Mouse (Mus musculus) activated CD4-positive, CD25-positive, alpha-beta regulatory T cell, adult 4 months (primary cell): ENCODE results near the gene Sertad2. TPM values are rescaled to one million over a fixed set of nuclear protein-coding genes. Genes with fewer than 3 reads are reported as not detected.

Source experiments
- ATAC-seq: one replicate; pipeline ENCODE4 v1.8.0; 2017
- polyA plus RNA-seq, 2 experiments: library from polyadenylated mRNA; unstranded; fragments of 100-300 nt; shearing (Covaris generic); gene quantifications; one replicate each; pipeline ENCODE4 v1.2.1; 2017

Sertad2 gene
- polyA plus RNA-seq, 2 experiments from 2014 or later, result 12.1 to 12.2 TPM

- no peak for ATAC-seq
These were observed 6.4 kb downstream of the Sertad2 start for GRCm38 (mm10) chr11:20549481-20549880.

GRCm38 (mm10) chr11:20550196-20550595 lies 7.1 kb downstream of the Sertad2 start:
- no peak for ATAC-seq

GRCm38 (mm10) chr11:20552059-20552458 lies 9.0 kb downstream of the Sertad2 start:
- ATAC-seq, result no peak

DNA sequence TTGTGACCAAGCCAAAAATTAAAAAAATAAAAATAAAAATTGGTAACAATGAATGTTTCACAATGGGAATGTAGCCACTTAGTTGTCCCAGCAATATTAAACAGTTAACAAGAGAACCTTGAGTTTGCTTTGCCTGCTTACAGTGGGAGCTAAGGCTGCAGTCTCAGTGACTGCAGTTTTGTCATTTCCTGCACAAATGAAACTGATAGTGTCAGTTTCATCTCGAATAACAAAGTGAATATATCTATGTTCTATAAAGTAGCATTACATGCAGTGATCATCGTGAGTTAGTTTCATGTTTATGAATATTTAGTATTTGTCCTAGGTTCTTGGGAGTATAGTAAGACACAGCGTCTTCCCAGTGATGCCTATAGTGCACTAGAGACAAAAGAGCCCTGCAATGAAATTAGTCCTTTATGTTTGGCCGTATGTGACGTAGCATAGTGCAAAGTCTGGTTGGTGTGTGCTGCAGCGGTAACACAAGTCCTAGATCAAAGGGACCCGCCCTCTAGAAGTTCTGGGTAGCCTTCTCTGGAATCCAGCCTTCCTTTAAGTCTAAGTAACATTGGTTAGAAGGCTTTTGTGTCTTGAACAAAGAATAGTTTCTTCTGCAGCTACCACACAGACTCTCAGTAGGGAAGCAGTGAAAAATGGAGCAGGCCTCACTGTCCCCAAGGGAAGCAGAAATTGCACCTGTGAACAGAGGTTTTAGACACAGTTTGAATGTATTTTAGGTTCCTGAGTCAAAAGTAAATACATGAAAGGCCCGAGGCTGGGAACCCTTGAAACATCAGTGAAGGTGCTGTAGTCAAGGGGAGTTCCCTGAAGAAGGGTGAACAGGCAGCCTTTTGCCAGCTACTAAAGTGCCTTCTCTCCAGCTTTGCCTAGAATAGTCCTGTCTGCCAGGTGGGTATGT lies 10.0 kb downstream of the Sertad2 start:
- ATAC-seq, result peak; percentile 89

GRCm38 (mm10) chr11:20555651-20556050 lies 12.6 kb downstream of the Sertad2 start:
- no peak for ATAC-seq

- no peak for ATAC-seq
These were observed 13.3 kb downstream of the Sertad2 start for GRCm38 (mm10) chr11:20556163-20556911.

DNA sequence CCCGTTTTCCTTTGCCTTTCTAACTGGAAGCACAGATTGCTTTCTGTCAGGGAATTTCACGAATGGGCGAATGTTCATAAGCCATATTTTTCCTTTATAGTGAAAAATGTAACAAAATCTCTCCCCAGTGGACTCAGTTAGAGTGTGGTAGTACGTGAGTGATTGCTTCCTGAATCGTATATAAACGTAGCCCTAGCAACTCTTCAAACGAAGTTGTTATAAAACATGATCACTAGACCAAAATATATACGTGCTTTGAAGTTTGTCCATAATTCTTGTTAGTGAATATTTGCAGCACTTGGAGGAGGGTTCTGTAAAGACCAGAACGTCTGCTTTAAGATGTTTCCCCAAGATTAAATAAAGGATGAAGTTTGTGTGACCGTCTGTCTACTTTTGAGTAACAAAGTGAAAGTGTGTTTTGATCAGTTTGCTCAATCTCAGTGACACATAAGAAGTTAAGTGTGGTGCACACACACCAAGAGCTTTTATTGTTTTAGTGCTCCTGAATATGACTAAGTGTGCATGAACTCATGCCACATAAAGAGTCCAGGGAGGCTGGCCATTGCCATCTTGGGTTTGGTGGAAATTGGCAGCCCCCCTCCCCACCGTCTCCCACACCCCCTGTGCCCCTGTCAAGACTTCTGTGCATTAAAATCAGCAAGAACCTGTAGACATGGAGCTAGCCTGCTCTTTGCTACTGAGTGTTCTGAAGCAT lies 16.3 kb downstream of the Sertad2 start:
- ATAC-seq, result peak; percentile 26

GRCm38 (mm10) chr11:20559951-20560642 lies 17.0 kb downstream of the Sertad2 start:
- no peak for ATAC-seq

- ATAC-seq, result peak; percentile 61
These were observed 18.4 kb downstream of the Sertad2 start for GRCm38 (mm10) chr11:20561323-20562002.

DNA sequence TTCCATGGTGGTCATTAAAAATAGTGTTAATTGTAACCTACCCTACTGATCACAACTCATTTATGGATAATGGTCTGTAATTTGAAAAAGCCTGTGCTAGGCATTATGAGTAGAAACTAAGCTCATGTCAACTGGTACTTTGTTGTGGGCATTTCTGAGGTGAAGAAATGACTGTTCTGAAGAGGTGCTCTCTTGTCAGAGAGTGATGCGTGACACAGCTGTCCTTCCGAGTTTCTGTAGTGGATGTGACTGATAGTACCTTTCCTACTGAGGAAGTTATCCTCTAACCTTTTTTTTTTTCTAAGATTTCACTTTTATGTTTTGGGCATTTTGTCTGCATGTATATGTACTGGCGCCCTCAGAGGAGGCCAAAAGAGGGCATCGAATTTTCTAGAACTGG lies 22.0 kb downstream of the Sertad2 start:
- ATAC-seq, result peak; percentile 15

DNA sequence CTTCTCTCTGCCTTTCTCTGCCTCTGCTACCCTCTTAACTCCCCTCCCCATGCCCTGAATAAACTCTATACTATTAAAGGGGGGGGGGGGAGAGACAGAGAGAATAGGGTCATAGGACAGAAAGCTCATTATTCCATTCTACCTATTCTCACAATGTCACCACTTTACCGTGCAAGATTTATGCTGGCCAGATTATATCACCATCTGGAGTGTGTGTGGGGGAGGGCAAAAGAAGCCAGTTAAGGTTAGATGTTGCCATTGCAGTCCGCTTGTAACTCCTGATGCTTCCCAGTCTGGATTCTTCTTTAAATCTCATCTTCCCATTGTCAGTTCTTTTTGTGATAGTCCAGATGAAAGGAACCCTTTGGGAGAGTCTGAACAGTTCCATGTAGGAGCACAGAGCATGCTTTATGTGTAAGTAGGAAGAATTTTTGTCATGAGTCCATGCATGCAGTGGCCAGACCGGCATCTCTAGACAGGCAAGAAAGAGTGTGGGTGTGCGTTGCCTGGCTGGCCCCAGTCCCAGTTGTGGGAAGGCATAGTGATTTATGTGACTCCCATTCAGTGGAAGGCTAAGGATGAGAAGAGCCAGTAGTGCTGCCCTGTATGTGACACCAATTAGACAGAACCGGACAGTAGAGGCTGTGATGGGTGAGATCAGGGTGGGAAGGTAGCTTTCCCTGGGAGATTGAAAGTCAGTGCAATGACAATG lies 28.8 kb downstream of the Sertad2 start:
- no peak for ATAC-seq

DNA sequence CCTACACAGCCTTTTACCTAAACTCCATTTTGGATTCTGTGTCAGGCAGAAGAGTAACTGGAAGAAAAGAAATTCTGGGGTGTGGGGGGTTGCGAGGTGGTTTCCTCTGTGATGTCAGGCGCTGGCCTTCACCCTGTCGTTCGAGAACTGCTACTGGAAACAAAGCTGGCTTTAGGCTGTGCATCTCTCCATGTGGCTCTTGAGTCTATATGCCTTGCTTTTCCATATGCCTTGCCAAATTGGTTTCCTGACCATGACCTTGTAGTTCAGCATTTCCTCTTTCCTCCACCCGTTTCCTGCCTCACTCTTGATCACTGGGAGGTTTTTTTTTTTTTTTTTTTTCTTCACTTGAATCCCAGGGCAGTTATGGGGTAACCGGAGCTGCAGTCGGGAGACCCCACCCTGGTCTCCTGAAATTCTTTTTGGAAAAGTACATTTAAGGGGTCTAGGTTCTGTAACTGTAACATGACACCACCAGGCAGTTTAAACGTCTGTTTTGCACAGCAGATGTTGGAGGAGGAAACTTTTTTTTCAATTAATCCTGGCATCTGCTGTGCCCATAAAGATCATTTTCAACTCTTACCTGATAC lies 33.1 kb downstream of the Sertad2 start:
- ATAC-seq, result no peak

- no peak for ATAC-seq
These were observed 39.7 kb downstream of the Sertad2 start for GRCm38 (mm10) chr11:20582758-20583157.

GRCm38 (mm10) chr11:20585297-20585696 lies 42.2 kb downstream of the Sertad2 start:
- ATAC-seq, result no peak

GRCm38 (mm10) chr11:20586180-20586579 lies 43.1 kb downstream of the Sertad2 start:
- no peak for ATAC-seq

- no peak for ATAC-seq
These were observed 46.3 kb downstream of the Sertad2 start for GRCm38 (mm10) chr11:20589393-20589792.

- ATAC-seq, result no peak
These were observed 49.0 kb downstream of the Sertad2 start for GRCm38 (mm10) chr11:20592010-20592409.

GRCm38 (mm10) chr11:20594229-20595201 lies 51.5 kb downstream of the Sertad2 start:
- ATAC-seq, result no peak

- ATAC-seq, result no peak
These were observed 60.2 kb downstream of the Sertad2 start for GRCm38 (mm10) chr11:20603066-20603812.
